Mouse (Mus musculus): ENCODE data around the gene Cbln1.

Cbln1 gene

DNA sequence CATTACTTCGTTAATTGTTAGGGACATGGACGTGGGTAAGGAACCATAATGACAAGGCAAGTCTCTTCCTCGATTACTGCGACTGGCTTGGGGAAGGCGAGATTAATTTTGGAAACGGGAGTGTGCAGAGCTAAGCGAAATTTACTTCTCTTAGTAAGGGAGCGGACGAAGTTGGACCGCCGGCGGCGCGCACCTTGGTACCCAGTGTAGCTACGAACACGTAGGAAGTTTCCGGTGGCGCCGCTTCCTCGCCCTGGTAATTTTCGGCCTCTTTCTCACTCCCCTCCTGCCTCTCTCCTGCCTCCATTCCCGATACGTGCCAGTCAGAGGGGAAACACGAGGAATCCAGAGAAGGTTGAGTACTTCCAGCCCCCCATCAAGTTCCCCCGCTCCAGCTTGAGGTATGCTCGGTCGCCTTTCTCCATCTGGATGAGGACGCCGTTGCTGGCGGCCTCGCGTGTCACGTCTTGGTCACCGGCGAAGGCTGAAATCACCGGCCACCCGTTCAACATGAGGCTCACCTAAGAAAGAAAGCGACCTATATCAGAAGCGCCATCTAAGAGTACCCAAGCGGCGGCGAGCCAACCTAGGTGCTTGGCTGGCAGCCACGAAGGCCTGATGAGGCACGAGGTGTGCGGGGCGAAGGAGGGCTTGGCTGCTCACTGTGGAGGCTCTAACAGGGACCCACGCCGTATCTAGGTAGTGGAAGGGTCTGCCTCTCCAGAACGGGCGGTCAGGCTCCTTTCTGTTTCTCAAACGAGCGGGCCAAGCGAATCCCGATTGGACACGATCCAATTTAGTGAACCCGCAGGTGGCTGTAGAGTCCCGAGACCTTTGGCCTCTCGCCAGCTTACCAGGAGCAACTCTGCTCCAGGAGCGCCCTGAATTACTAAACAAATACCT, 2.2 kb downstream of the Cbln1 start:
- no peak for DNase-seq (ENCODE audit: extremely low spot score, low read depth, low spot score)

DNA sequence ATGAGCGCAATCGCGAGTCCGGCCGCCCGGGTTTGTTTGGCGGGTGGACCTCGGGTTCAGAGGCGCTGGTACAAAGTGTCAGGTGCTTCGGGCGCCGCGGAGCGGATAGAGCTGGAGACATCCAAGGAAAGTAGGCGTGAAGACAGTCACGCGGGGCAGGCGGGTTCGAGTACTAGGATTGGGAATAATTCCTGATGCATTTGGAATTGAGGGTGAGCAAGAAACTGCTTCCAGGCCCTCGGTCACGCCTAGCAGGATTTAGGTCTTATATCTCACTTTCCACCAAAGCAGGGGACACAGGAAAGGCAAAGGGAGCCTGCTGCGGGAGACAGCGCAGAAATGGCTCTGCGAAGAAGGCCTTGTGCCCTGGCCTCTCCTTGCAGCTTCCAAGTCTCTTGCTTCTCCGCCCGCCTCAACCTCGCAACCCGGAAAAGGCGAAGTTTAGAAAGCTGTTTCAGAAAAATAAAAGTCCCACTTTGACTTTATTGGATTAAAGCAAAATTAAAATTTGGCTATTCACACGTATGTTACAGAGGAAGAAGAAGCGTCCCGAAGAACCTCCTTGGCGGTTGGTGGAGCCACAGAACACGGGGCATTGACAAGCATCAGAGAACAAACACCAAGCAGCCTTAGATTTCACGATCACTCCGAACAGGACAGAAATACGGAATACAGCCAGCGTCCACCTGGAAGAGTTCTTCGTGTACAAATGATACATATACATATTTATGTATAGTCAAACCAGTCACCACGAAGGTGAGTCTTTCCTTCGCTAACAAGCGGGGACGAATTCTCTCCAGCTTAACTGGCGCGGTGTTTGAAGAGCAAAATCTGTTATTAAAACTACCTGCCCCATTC, 3.2 kb downstream of the Cbln1 start:
- DNase-seq (ENCODE audit: extremely low spot score, low read depth, low spot score): no peak

DNA sequence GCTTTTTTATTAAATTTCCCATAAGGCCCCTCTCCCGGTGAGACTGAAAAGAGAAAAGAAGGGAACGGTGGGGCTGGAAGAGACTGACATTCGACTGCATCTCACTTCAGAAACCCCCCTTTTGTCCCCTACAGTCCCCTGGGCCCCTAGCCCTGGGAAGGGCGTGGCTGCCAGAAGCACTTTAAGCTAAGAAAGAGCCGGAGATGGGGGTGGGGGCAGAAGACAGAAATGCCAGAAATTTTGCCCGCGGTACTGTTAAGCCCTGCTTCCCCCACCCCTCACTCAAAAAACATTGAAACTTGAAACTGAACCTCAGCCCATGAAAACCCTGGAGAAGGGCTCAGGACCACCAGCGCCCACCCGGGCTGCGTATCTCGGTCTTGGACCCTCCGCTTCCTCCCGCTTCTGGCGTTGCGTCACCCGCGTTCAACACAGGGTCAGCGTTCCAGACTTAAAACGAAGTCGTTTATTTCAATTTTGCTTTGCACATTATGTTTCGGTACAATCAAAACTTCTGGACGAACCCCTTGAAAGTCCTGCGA, 3.9 kb downstream of the Cbln1 start:
- no peak for DNase-seq (ENCODE audit: extremely low spot score, low read depth, low spot score)

DNA sequence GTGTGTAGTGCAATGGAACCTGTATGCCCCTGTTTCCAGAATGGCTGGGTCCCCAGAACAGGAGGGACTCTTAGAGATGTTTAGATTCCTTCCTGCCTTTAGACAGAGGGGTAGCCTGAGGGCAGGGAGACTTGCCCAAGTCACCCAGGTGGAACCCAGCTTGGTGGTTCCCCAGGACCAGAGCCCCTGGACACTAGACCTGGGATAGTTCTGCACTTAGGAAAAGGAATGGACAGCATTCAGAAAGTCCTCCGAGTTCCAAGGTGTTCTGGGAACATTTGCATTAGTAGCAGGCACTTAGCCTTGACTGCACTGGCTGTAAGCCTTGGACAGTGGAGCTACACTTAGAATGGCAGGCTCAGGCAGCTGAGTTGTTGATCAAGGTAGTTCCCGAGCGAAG, 4.5 kb downstream of the Cbln1 start:
- no peak for DNase-seq (ENCODE audit: extremely low spot score, low read depth, low spot score)

DNA sequence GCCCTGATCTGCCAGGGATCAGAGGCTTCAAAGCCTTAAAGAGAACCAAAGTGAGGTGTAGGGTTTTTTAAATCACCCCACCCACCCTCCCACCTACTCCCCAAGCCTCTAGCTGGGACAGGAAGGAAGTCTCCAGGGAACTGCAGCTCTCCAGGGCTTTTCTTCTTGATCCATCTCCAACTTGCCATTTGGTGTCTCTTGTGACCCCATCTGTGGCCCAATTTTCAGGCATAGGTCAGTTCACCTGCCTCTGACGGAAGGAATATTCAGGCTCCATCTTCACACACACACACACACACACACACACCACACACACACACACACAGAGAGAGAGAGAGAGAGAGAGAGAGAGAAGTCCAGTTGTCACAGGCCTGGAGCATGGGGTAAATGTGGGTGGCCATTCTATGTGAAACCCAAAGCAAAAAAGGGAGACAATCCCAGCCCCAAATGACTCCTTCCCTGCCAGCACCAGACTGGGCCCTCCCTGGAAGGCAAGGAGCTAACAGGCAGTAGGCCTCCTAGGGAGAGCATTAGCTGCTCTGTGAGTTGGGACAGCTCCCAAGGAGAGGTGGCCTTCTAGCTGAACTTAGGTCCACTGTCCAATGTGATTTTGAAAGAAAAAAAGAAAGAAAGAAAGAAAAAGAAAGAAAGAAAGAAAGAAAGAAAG, 5.3 kb downstream of the Cbln1 start:
- no peak for DNase-seq (ENCODE audit: extremely low spot score, low read depth, low spot score)

DNA sequence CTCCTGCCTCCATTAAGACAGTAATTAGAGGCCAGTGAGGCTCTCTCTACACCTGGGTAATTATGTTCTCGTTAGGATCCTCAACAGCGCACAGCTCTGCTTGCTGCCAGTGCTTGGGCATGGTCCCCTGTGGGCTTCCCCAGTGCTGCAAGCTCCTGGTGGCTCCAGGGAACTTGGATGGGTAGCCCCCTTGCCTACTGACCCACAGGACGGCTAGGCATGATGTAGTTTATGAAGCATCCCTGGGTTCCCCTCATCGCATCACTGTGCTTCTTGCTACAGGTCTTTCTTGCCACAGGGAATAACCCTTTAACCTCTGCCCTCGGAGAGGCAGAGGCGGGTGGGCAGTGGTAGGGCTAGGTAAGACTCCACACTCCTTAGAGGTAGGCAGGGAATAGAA, 6.1 kb downstream of the Cbln1 start:
- DNase-seq (ENCODE audit: extremely low spot score, low read depth, low spot score): no peak

DNA sequence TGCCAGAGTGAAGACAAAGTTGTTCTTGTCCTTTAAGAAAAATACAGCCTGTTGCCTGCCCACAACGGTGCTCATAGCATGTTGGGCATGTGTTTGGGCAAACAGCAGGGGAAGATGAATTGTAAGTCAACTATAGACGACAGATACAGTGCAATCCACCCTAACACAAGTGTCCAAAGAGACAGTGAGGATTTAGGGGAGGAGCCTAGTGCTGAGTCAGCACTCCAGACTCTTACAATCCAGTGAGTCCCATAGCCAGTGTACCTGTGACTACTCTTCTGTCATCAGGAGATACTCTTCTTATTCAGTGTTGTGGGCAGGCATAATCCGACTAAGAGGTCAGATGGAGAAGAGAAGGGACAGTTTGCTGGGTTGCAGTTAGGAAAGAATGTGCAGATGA, 8.0 kb downstream of the Cbln1 start:
- DNase-seq (ENCODE audit: extremely low spot score, low read depth, low spot score): no peak

DNA sequence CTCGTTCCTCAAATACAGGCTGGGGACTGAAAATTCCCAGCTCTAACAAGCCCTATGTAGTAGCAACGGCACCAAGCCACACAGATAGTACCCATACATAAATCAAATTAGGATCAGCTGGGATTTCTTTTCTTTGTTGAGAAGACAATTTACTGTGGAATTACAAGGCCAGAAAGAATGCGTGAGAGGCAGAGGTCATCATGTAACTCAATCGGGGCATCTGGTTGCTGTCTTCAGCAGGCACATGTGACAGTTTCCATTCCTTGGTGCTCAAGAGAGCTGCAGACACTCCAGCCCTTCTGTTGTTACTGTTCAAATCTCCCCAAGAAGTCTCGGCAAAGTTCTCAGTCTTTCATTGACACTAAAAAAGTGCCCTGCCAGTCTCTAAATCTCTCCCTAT, 10.6 kb downstream of the Cbln1 start:
- DNase-seq (ENCODE audit: extremely low spot score, low read depth, low spot score): no peak

DNA sequence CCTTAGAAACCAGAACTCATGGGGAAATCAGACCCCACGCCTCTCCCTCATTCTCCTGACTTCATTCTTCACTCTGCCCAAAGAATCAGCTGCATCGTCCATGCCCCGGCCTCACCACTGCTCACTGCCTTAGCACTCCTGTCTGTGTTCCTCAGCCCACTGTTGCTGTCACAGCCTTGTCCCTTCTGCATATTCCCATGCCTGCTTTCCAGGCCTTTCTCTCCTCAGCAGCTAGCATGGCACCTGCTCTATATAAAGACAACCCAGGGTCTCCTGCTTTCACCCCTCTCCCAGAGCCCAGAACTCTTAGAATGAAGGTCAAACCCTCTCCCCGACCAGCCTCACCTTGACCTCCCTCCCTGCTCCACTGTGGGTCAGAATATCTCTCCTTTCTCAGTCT, 15.5 kb downstream of the Cbln1 start:
- DNase-seq (ENCODE audit: extremely low spot score, low read depth, low spot score): no peak

DNA sequence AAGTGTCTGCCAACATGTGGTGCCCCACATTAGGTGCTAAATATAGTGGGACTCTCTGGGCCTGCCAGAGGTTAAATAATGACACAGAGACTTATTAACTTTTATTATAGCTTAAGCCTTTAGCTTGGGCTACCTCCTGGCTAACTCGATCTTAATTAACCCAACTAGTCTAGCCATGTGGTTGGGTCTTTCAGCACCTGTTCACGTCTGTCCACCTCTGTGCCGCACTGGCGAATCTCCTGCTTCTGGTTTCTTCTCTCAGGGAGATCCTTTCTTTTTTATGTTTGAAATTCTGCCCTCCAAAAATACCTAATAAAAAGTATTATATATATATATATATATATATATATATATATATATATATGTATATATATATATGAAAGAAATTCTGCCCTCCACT, 19.6 kb downstream of the Cbln1 start:
- DNase-seq (ENCODE audit: extremely low spot score, low read depth, low spot score): no peak

DNA sequence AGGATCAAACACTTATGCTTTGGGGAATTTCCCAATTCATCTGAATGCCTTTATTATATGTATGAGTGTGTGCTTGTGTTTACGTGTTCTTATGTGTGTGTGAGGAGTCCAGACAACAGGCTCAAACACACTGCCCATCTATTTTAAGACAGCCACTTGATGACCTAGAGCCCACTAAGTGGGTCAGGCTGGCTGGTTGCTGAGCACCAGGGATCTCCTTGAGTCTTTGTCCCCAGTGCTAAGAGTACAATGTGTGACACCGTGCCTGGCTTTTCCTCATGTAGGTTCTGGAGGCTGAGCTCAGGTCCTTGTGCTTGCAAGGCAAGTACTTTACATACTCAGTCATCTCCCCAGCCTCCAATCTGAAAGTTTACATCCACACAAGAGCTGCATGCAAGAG, 20.7 kb downstream of the Cbln1 start:
- DNase-seq (ENCODE audit: extremely low spot score, low read depth, low spot score): no peak

DNA sequence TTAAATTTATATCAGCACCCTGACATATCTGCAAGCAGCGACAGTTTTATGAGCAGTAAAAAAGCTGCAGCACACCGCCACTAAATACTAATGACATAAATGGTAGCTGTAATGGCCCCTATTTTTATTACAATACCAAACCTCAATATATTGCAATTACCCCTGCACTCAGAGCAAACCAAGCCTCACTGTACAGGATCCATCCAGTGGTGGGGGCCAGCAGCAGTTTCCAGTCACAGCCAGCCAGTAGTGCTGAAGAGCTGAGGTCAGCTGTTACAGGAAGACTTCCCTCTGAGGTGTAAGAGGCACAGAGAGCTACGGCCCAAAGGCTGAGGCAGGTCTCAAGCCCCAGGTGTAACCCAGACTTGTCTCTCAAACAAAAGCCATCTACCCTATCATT, 37.8 kb downstream of the Cbln1 start:
- DNase-seq (ENCODE audit: extremely low spot score, low read depth, low spot score): no peak

DNA sequence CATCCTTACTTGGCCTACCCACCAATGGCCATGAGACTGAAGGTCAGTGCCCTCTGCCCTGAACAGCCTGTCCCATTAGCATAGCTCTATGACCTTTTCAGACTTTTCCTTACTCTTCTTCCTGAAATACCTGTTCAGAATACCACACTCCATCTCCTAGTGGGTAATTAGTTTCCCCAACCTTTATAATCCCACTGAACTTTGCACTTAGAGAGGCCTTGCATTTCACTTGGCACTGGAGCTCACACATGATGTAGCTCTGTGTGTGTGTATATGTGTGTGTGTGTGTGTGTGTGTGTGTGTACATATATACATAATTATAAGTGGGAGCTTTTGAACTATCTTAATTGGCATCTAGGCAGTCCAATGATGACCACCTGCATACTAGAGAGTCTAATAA, 45.2 kb downstream of the Cbln1 start:
- no peak for DNase-seq (ENCODE audit: extremely low spot score, low read depth, low spot score)

DNA sequence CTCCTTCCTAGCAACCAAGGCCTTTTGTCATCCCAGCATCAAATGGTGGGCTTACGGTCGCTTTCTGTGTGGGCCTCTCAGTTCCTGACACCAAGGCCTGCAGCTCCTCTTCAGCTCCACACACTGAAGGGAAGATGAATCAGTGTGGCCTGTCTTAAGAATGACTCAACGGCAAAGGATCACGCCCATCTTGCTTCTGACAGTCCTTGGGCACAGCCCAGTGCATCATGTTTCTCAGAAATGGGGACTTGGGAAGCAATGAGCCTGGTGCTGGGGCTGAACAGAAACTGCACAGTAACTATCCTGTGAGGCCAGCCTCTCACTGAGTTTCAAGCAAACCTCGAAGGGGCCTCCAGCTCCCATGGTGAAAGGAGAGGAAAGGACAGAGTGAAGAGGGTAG, 47.7 kb downstream of the Cbln1 start:
- no peak for DNase-seq (ENCODE audit: extremely low spot score, low read depth, low spot score)

DNA sequence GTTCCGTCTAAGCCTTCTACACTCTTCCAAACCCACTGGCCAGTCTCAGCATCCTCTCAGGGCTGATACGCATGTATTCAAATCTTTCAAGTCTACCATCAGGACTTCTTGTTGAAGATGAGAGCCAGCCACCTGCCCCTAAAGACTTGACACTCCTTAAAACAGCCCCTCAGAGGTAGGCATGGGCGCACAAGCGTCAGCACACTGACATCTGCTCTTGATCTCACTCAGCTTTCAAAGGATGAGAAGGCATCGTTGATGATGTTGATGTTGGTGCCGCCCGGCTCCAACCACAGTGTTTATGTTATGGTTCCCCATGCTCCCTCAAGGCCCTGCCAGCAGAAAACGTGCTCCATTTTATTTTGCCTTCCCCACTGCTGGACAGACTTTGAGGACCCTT, 50.7 kb downstream of the Cbln1 start:
- DNase-seq (ENCODE audit: extremely low spot score, low read depth, low spot score): no peak
